Mouse (Mus musculus) hindbrain, postnatal 0 days (tissue): ENCODE results near the gene Obscn. TPM values are rescaled to one million over a fixed set of nuclear protein-coding genes. Genes with fewer than 3 reads are reported as not detected.

ENCODE experiments used
- ATAC-seq: fragments of 200-750 bp; cut with Nextera tagmentation; 2 replicates; pipeline ENCODE4 v1.8.0; 2017; ENCODE audit warnings: mild to moderate bottlenecking, moderate TSS enrichment, moderate library complexity
- DNase-seq: peaks from one replicate; pipeline ENCODE4 v3.0.0-alpha.2; 2015; ENCODE audit warnings: low spot score
- H3K27ac ChIP-seq: fragments of 300-500 bp; sonication (generic); 2 replicates; pipeline ENCODE4 v1.5.1; 2014; ENCODE audit warnings: mild to moderate bottlenecking
- H3K27me3 ChIP-seq: fragments of 300-500 bp; sonication (generic); 2 replicates; pipeline ENCODE4 v1.6.1; 2014; ENCODE audit warnings: low read length, mixed read lengths; ENCODE audit not compliant: insufficient read depth
- H3K36me3 ChIP-seq: fragments of 300-500 bp; sonication (generic); 2 replicates; pipeline ENCODE4 v1.6.1; 2014; ENCODE audit warnings: low read length, mixed read lengths; ENCODE audit not compliant: insufficient read depth
- H3K4me1 ChIP-seq: fragments of 300-500 bp; sonication (generic); 2 replicates; pipeline ENCODE4 v1.6.1; 2014; ENCODE audit warnings: antibody characterized with exemption, low read length, mixed read lengths; ENCODE audit not compliant: insufficient read depth
- H3K4me2 ChIP-seq: fragments of 300-500 bp; sonication (generic); 2 replicates; pipeline ENCODE4 v1.6.1; 2014; ENCODE audit warnings: low read depth, mild to moderate bottlenecking, low read length, moderate library complexity, mixed read lengths
- H3K4me3 ChIP-seq: fragments of 300-500 bp; sonication (generic); 2 replicates; pipeline ENCODE4 v1.5.1; 2014; ENCODE audit warnings: low read length
- H3K9ac ChIP-seq: fragments of 300-500 bp; sonication (generic); replicated peaks from 2 replicates; pipeline ENCODE4 v1.6.1; 2014; ENCODE audit warnings: mild to moderate bottlenecking, low read length, moderate library complexity, mixed read lengths
- H3K9me3 ChIP-seq: fragments of 300-500 bp; sonication (generic); 2 replicates; pipeline ENCODE4 v1.6.1; 2016; ENCODE audit warnings: low read length, mixed read lengths
- CTCF ChIP-seq: IDR thresholded peaks from 2 replicates; pipeline ENCODE4 v1.5.1; 2016; ENCODE audit warnings: antibody characterized with exemption, control low read depth, low read depth
- WGBS: fragments of 180-500 bp; shearing (Covaris S2); extraction: QIAGEN DNeasy Blood & Tissue Kit; methylation state at CpG from one replicate; pipeline ENCODE4 v1.1.7; 2014; 5-methylcytosine and 5-hydroxymethylcytosine counted together
- polyA plus RNA-seq: library from polyadenylated mRNA; unstranded; fragments of >200 nt; fragmentation: Nextera tagmentation; extraction: Ambion mirVana; gene quantifications from 2 replicates; pipeline ENCODE4 v1.2.1, GENCODE M21; 2015
- total RNA-seq: library from RNA; depleted of rRNA; stranded (reverse); fragments of >200 nt; gene quantifications from 2 replicates; pipeline ENCODE4 v1.2.3, GENCODE M21; 2014

Gene Obscn
- total and polyA plus RNA-seq, 2 experiments from 2014 or later: 0.41 to 2.8 TPM

- no peak overlapping the region for H3K4me3 ChIP-seq
- no peaks in the 10 kb centered on the region for H3K4me1 ChIP-seq
- H3K27ac ChIP-seq: no peak overlapping the region
- no peak for TF ChIP-seq CTCF
- no peaks in the 10 kb centered on the region for H3K36me3 ChIP-seq
- H3K27me3 ChIP-seq: no peaks in the 10 kb centered on the region
- H3K4me2 ChIP-seq: no peak overlapping the region
- WGBS: 83% methylated on average over 6 of the region's 6 CpGs
- ATAC-seq (no peak), DNase-seq (no peak)
- H3K9me3 ChIP-seq: no peaks in the 10 kb centered on the region
- H3K9ac ChIP-seq: no peak overlapping the region
Measured at GRCm38 (mm10) chr11:59026411-59026810, 109.8 kb downstream of the Obscn start.

DNA sequence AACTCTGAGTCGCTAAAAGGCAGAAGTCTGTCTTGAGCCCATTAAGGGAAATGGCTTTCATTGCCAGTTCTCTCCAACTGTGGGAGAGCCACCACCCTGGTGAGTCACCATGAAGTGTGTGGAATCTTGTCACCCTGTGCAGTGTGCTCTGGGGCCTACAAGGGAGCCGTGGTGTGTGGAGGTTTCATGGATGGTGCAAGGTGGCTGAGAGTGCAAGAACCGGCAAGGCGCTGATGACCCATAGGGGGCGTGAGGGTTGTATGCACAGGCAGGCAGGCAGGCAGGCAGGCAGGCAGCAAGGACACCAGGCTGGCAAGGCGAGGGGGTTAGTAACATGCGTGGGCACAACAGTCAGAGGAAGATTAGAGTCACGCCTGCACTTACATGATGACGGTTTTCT is 121.2 kb downstream of the Obscn start:
- 36% methylated on average over 9 of the region's 9 CpGs for WGBS
- H3K27ac ChIP-seq: no peak overlapping the region
- DNase-seq (peak; percentile 24), ATAC-seq (no peak)
- H3K4me2 ChIP-seq: no peak overlapping the region
- no peaks in the 10 kb centered on the region for H3K9me3 ChIP-seq
- TF ChIP-seq CTCF: peak; percentile 68
- no peaks in the 10 kb centered on the region for H3K27me3 ChIP-seq
- no peak overlapping the region for H3K4me3 ChIP-seq
- no peaks in the 10 kb centered on the region for H3K4me1 ChIP-seq
- no peaks in the 10 kb centered on the region for H3K36me3 ChIP-seq
- no peak overlapping the region for H3K9ac ChIP-seq

DNA sequence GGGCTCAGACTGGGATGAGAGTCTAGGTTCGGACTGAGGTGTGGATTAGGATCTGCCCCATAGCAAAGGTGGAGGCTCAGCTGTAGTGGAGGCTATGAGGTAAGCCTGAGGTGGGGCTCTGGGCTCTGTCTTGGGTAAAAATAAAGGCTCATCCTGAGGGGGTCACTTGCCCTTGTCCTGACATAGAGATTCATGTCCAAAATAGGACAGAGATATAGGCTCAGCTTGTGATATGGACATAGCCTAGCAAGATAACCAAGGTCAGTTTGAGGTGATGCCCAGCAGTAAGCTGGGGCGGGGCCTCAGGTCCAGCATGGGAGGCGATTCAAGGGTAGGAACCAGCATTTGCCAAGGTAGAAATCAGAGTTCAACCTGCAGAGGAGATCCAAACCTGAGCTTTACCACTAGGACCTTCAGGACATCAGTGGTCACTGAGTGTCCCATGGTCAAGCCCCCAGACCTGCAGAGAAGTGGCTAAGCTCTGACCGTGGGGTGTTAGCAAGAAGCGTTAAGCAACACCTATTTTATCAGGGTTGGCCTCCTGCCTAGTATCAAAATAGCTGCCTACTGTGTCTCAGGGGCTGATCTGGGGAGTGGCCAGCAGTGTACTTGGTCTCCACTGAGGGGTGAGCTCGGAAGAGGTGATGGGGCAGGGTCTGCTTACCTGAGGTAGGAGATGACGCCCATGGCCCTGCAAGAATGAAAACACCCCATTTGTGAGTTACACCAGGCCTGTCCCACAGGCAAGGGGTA is 133.7 kb downstream of the Obscn start:
- DNase-seq (no peak), ATAC-seq (no peak)
- Histone ChIP-seq H3K27ac (no peak overlapping the region), H3K4me3 (no peak overlapping the region), H3K9me3 (no peaks in the 10 kb centered on the region), H3K27me3 (no peaks in the 10 kb centered on the region), H3K9ac (no peak overlapping the region), H3K4me1 (no peaks in the 10 kb centered on the region), H3K4me2 (no peak overlapping the region), H3K36me3 (no peaks in the 10 kb centered on the region)
- 82% methylated on average over 7 of the region's 7 CpGs for WGBS
- TF ChIP-seq CTCF: no peak

- Histone ChIP-seq H3K4me2 (no peak overlapping the region), H3K9me3 (no peaks in the 10 kb centered on the region), H3K4me3 (no peak overlapping the region), H3K36me3 (no peaks in the 10 kb centered on the region), H3K4me1 (no peaks in the 10 kb centered on the region), H3K27ac (no peak overlapping the region), H3K9ac (no peak overlapping the region), H3K27me3 (no peaks in the 10 kb centered on the region)
- 95% methylated on average over 21 of the region's 21 CpGs for WGBS
- TF ChIP-seq CTCF: no peak
- ATAC-seq: no peak
- no peak for DNase-seq
Measured at GRCm38 (mm10) chr11:59000635-59001034, 135.6 kb downstream of the Obscn start.

DNA sequence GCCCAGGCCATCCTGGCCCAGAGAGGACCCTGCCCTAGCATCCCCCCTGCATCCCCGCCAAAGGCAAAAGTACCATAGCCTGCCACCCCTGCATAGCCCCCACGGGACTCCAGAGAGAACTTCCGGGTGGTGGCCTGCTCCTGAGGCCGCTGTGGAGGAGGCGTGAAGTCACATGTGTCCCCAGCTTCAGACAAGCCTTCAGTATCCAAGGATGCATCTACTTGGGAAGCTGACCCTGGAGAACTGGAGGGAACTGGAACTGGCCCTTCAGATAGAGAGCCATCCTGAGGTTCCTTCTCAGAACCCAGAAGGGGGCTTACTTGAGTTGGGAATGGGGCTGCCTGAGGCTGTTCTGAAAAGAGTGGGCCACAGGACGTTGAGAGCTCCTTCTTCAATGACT is 136.4 kb downstream of the Obscn start:
- H3K27ac ChIP-seq: no peak overlapping the region
- H3K36me3 ChIP-seq: no peaks in the 10 kb centered on the region
- no peaks in the 10 kb centered on the region for H3K27me3 ChIP-seq
- no peak overlapping the region for H3K9ac ChIP-seq
- H3K9me3 ChIP-seq: no peaks in the 10 kb centered on the region
- WGBS: 83% methylated on average over 6 of the region's 6 CpGs
- DNase-seq: no peak
- H3K4me1 ChIP-seq: no peaks in the 10 kb centered on the region
- no peak for ATAC-seq
- H3K4me3 ChIP-seq: no peak overlapping the region
- TF ChIP-seq CTCF: no peak
- no peak overlapping the region for H3K4me2 ChIP-seq

GRCm38 (mm10) chr11:58999158-58999557 is 137.0 kb downstream of the Obscn start:
- WGBS: 56% methylated on average over 11 of the region's 11 CpGs
- ATAC-seq (no peak), DNase-seq (no peak)
- Histone ChIP-seq H3K27ac (no peak overlapping the region), H3K9ac (no peak overlapping the region), H3K27me3 (no peaks in the 10 kb centered on the region), H3K36me3 (no peaks in the 10 kb centered on the region), H3K4me2 (no peak overlapping the region), H3K9me3 (no peaks in the 10 kb centered on the region), H3K4me3 (no peak overlapping the region), H3K4me1 (no peaks in the 10 kb centered on the region)
- no peak for TF ChIP-seq CTCF

DNA sequence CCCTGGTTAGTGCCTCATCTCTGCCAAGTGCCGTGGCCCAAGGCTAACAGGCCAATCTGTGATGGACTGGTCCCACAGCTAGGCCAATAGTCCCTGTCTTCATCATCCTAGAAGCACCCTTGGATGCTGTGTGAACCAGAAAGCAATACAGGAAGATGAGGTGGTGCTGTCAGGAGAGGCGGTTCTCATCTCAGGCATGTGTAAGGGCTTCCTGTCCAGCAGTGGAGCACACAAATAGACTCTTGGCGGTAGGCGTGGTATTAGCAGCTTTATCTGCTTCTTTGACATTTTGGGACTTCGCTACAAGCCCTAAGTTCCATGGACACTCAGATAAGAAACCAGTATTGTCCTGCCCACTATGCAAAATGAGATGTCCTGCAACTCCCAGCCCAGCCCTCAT is 138.7 kb downstream of the Obscn start:
- Histone ChIP-seq H3K27ac (no peak overlapping the region), H3K36me3 (no peaks in the 10 kb centered on the region), H3K9ac (no peak overlapping the region), H3K4me1 (no peaks in the 10 kb centered on the region), H3K4me3 (no peak overlapping the region), H3K9me3 (no peaks in the 10 kb centered on the region), H3K4me2 (no peak overlapping the region), H3K27me3 (no peaks in the 10 kb centered on the region)
- no peak for TF ChIP-seq CTCF
- DNase-seq (no peak), ATAC-seq (no peak)
- WGBS: 84% methylated on average over 5 of the region's 5 CpGs
